Mouse (Mus musculus): Measurements from ENCODE around the gene Snx25. TPM values are rescaled to one million over a fixed set of nuclear protein-coding genes. Genes with fewer than 3 reads are reported as not detected.

Gene Snx25
- polyA plus RNA-seq, 2 experiments: 4.2 to 4.3 TPM

DNA sequence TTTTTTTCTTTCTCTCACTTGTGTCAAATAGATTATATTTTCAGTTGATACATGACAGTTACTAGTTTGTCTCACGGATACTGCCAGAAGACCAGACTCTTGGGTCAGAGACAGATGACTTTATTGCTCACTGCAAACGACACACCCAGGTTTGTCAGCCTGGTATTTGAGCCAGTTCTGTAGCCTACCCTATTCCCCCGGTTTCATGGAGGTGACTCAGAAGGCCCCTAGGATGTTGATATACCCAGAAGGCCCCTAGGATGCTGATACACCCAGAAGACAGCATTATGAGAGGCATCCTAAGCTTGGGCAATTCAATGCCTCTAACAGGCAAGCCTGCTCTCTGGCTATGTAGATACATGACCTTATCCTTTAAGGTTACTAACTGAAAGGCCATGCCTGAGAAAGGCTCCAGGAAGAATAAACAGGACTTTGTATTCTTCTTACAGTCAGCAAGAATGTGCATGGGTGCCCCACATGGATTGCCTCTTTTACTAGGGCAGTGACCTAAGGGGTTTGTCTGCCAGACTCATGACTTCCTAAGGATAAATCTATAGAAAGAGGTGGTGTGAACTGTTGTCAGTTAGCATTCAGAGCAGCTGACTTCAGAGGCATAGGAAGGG lies 144.8 kb downstream of the Snx25 start:
- TF ChIP-seq EP300 (IDR thresholded peaks at IDR 0.05; ENCODE audit: low read depth): no peak
- TF ChIP-seq CTCF (IDR thresholded peaks at IDR 0.05; ENCODE audit: low read depth): no peak
- peaks cover 0 to 5% of the 10 kb centered on the region in 2 experiments; a peak in 1 of 4 replicates for H3K4me1 ChIP-seq (replicated peaks; ENCODE audit: control insufficient read depth in 2 of 2, insufficient read depth in 2 of 2, low read length in 1 of 2)
- no peak overlapping the region for H3K4me3 ChIP-seq (ENCODE audit: insufficient read depth in 1 of 2, low read depth in 2 of 2, low read length in 2 of 2)
- no peaks in the 10 kb centered on the region for H3K9me3 ChIP-seq (ENCODE audit: control insufficient read depth, low read length)
- H3K27me3 ChIP-seq (ENCODE audit: control insufficient read depth, insufficient read depth, low read length): no peaks in the 10 kb centered on the region
- no peak for DNase-seq (ENCODE audit: low read depth in 3 of 3, low spot score in 3 of 3)
- ATAC-seq (ENCODE audit: insufficient read depth): no peak
- 66% methylated on average over 3 of the region's 3 CpGs for WGBS (ENCODE audit: insufficient replicate concordance)
- no peak overlapping the region for H3K27ac ChIP-seq
- no peaks in the 10 kb centered on the region for H3K36me3 ChIP-seq (replicated peaks; ENCODE audit: control insufficient read depth, insufficient read depth, low read depth)
- no peak overlapping the region for H3K9ac ChIP-seq (replicated peaks)
- no peak overlapping the region for H3K4me2 ChIP-seq (ENCODE audit: low read depth)

DNA sequence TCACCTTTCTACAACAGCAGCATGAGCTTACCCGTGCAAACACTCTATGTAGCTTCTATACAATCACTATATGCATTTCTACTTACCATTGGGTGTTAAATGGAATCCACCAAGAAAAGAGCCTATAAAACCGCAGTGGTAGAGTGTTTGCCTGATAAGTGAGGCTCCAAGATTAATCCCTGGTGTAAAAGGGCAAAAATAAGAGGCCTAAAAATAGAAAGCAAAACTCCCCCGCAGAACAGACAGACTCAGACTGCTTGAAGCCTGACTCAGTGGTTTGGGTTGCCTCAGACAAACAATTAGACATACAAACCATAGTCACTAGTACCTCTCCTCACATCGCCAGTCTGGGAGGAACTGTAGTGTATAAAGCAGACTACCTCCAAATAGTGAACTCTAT lies 146.4 kb downstream of the Snx25 start, which contains the start of gene Ankrd37:
Gene Ankrd37, minus strand, starts transcription at position 112 of the 400 bp plus-strand sequence.
- H3K27ac ChIP-seq: no peak within 1 kb of the TSS
- H3K36me3 ChIP-seq (replicated peaks; ENCODE audit: control insufficient read depth, insufficient read depth, low read depth): no peaks in the 10 kb centered on the region
- TF ChIP-seq EP300 (IDR thresholded peaks at IDR 0.05; ENCODE audit: low read depth): no peak
- H3K9ac ChIP-seq (replicated peaks): no peak within 1 kb of the TSS
- 36% methylated on average over 4 of the region's 4 CpGs for WGBS (ENCODE audit: insufficient replicate concordance)
- no peak within 1 kb of the TSS for H3K4me3 ChIP-seq (ENCODE audit: insufficient read depth in 1 of 2, low read depth in 2 of 2, low read length in 2 of 2)
- H3K9me3 ChIP-seq (ENCODE audit: control insufficient read depth, low read length): no peaks in the 10 kb centered on the region
- ATAC-seq (ENCODE audit: insufficient read depth) (no peak), DNase-seq (ENCODE audit: low read depth in 3 of 3, low spot score in 3 of 3) (no peak)
- H3K4me1 ChIP-seq (replicated peaks; ENCODE audit: control insufficient read depth in 2 of 2, insufficient read depth in 2 of 2, low read length in 1 of 2): peaks cover under 1 to 2% of the 10 kb centered on the region in 2 experiments
- H3K4me2 ChIP-seq (ENCODE audit: low read depth): no peak within 1 kb of the TSS
- H3K27me3 ChIP-seq (ENCODE audit: control insufficient read depth, insufficient read depth, low read length): no peaks in the 10 kb centered on the region

DNA sequence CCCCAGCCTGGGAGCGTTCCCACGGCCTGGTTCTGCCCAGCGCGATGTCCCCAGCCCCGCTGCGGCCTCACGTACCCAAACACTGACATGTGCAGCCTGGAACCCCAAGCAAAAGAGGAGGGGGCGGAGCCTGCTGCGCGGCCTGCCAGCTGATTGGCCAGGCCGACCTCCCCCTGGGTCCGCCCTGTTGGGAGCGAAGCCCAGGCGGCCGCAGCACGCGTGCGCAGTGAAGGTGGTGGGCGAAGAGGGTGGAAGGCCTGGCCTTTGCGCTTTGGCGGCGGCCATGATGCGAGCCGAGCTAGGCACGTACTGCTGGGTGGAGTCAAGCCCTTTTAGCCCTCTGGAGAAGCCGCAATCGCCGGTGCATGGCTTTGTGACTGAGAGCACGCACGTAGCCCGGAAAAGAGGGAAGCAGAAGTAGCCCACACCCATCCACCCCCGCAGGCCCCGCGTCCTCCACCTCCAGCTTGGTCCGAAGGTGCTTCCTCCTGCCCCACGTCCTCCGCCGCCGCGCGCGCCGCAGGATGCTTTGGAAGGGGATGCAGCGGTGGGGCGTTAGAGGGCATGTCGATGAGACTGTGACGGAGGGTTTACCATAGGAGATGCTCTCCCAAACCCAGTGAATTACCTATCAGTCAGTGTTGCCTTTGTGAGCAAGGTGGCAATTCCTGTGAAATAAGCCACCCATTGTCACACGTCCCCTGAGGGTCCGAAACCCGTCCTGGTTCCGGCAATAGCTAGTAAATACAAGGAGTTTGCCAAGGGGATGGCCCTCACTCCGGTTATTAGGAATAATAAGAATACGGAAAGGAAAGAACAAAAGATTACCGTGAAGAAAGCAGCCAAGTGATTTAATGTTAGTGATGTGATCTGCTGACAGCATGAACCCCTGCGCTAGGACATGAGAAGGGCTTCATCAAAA lies 151.9 kb downstream of the Snx25 start:
- H3K9me3 ChIP-seq (ENCODE audit: control insufficient read depth, low read length): no peaks in the 10 kb centered on the region

DNA sequence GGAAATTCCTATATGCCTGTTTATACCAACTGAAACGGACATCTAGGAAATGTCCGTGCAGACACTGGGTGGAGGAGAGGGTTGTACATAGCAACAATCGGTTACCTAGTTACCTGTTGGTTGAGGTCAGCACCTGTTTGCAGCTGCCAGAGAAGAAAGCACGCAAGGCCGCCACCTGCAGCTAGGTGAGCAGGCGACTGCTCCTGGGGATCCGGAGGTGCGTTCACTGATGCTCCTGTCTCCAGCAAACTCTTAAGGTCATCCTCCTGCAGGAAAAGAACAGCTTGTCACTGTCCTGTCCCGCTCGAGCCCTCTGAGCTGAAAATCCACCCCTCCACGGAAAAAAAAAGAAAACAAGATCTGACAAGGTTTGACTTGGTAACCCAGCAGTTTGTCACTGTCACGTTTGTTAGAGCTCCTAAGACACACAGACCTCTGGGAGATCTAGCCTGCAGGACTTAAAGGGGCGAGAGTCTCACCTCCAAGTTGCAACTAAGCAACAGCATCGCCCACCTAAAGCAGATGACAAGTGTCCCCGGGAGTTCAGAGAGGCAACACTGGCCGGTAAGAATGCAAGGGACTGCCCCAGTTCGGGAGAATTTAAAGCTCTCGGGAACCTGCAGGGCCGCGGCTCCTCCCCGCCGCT lies 152.7 kb downstream of the Snx25 start, which contains the start of gene Lrp2bp:
Gene Lrp2bp, plus strand, starts transcription at position 166 of the 646 bp plus-strand sequence.
- no peak for ATAC-seq (ENCODE audit: insufficient read depth)
- 6% methylated on average over 22 of the region's 22 CpGs for WGBS (ENCODE audit: insufficient replicate concordance)
- no peak for DNase-seq (ENCODE audit: low read depth in 3 of 3, low spot score in 3 of 3)
- H3K4me3 ChIP-seq (ENCODE audit: insufficient read depth in 1 of 2, low read depth in 2 of 2, low read length in 2 of 2): peak within 1 kb of the TSS; percentile 61 to 64
- peaks cover 11% of the 10 kb centered on the region for H3K36me3 ChIP-seq (replicated peaks; ENCODE audit: control insufficient read depth, insufficient read depth, low read depth)
- peak within 1 kb of the TSS; percentile 64 for H3K27ac ChIP-seq
- H3K9me3 ChIP-seq (ENCODE audit: control insufficient read depth, low read length): no peaks in the 10 kb centered on the region
- no peaks in the 10 kb centered on the region for H3K27me3 ChIP-seq (ENCODE audit: control insufficient read depth, insufficient read depth, low read length)
- peaks cover 8 to 10% of the 10 kb centered on the region in 2 experiments for H3K4me1 ChIP-seq (replicated peaks; ENCODE audit: control insufficient read depth in 2 of 2, insufficient read depth in 2 of 2, low read length in 1 of 2)
- H3K9ac ChIP-seq (replicated peaks): peak within 1 kb of the TSS; percentile 76
- H3K4me2 ChIP-seq (ENCODE audit: low read depth): peak within 1 kb of the TSS; percentile 98
- TF ChIP-seq CTCF (IDR thresholded peaks at IDR 0.05; ENCODE audit: low read depth): peak; percentile 27; the same call in 1 of the 2 replicates
- 0 out of 2 replicates have a peak, but pooled peaks have one; percentile 9 for TF ChIP-seq EP300 (IDR thresholded peaks at IDR 0.05; ENCODE audit: low read depth)

More for the DNA sequence above, 151.9 kb downstream of the Snx25 start:
- DNase-seq (ENCODE audit: low read depth in 3 of 3, low spot score in 3 of 3) (peak; percentile 95 to 96 (median 96)), ATAC-seq (ENCODE audit: insufficient read depth) (peak; percentile 99)
- H3K27ac ChIP-seq: peak overlapping the region; percentile 64
- TF ChIP-seq CTCF (IDR thresholded peaks at IDR 0.05; ENCODE audit: low read depth) (no peak), EP300 (IDR thresholded peaks at IDR 0.05; ENCODE audit: low read depth) (peak; percentile 25; the same call in 1 of the 2 replicates)
- H3K4me2 ChIP-seq (ENCODE audit: low read depth): peak overlapping the region; percentile 98
- H3K36me3 ChIP-seq (replicated peaks; ENCODE audit: control insufficient read depth, insufficient read depth, low read depth): peaks cover 11% of the 10 kb centered on the region
- peak overlapping the region; percentile 61 to 64 for H3K4me3 ChIP-seq (ENCODE audit: insufficient read depth in 1 of 2, low read depth in 2 of 2, low read length in 2 of 2)
- H3K27me3 ChIP-seq (ENCODE audit: control insufficient read depth, insufficient read depth, low read length): no peaks in the 10 kb centered on the region
- peak overlapping the region; percentile 76 for H3K9ac ChIP-seq (replicated peaks)
- 6% methylated on average over 53 of the region's 55 CpGs for WGBS (ENCODE audit: insufficient replicate concordance)
- peaks cover 8 to 10% of the 10 kb centered on the region in 2 experiments for H3K4me1 ChIP-seq (replicated peaks; ENCODE audit: control insufficient read depth in 2 of 2, insufficient read depth in 2 of 2, low read length in 1 of 2)

Data from liver, embryonic 14.5 days (tissue).